Mouse (Mus musculus) telencephalon, adult 2 months (tissue): ENCODE measurements around the gene Srprb.
A peak's percentile ranks its signal among the peaks of the same experiment; 100 is the strongest.

Experiments used
- DNase-seq: peaks from one replicate; pipeline ENCODE4 v3.0.0-alpha.2; 2011; ENCODE audit warnings: low read depth, low spot score

The Srprb gene

GRCm38 (mm10) chr9:103201561-103202260 is at the start of gene Srprb:
Gene Srprb (minus strand): TSS chr9:103202137.
- DNase-seq, result peak; percentile 90

- DNase-seq, result no peak
These were observed 46.7 kb upstream of the Srprb start for GRCm38 (mm10) chr9:103248618-103249017.

- DNase-seq, result no peak
These were observed 44.7 kb upstream of the Srprb start for GRCm38 (mm10) chr9:103246526-103247168.

- no peak for DNase-seq
These were observed 41.7 kb upstream of the Srprb start for GRCm38 (mm10) chr9:103243640-103244039.

- no peak for DNase-seq
These were observed 39.3 kb upstream of the Srprb start for GRCm38 (mm10) chr9:103241206-103241605.

GRCm38 (mm10) chr9:103239471-103239870 is 37.5 kb upstream of the Srprb start:
- DNase-seq, result no peak

- DNase-seq, result peak; percentile 43
These were observed 32.7 kb upstream of the Srprb start for GRCm38 (mm10) chr9:103234565-103235165.

- DNase-seq, result no peak
These were observed 32.1 kb upstream of the Srprb start for GRCm38 (mm10) chr9:103234059-103234458.

GRCm38 (mm10) chr9:103233006-103233395 is 31.1 kb upstream of the Srprb start:
- DNase-seq, result no peak

- DNase-seq, result no peak
These were observed 30.5 kb upstream of the Srprb start for GRCm38 (mm10) chr9:103232232-103233005.

GRCm38 (mm10) chr9:103230151-103230951 is 28.4 kb upstream of the Srprb start, which contains the start of the genes Gm20425 and Trf:
Gene Gm20425 (minus strand): TSS chr9:103230307.
Gene Trf (minus strand): TSS chr9:103230444.
- peak; percentile 86 for DNase-seq

- no peak for DNase-seq
These were observed 27.3 kb upstream of the Srprb start for GRCm38 (mm10) chr9:103229037-103229867.

GRCm38 (mm10) chr9:103228370-103229003 is 26.6 kb upstream of the Srprb start:
- no peak for DNase-seq

GRCm38 (mm10) chr9:103227760-103228159 is 25.8 kb upstream of the Srprb start:
- no peak for DNase-seq

GRCm38 (mm10) chr9:103226806-103227205 is 24.9 kb upstream of the Srprb start:
- DNase-seq, result no peak

- DNase-seq, result no peak
These were observed 23.5 kb upstream of the Srprb start for GRCm38 (mm10) chr9:103225464-103225863.

- DNase-seq, result no peak
These were observed 22.8 kb upstream of the Srprb start for GRCm38 (mm10) chr9:103224721-103225120.

GRCm38 (mm10) chr9:103214281-103214680 is 12.3 kb upstream of the Srprb start:
- DNase-seq, result no peak

GRCm38 (mm10) chr9:103213631-103214030 is 11.7 kb upstream of the Srprb start:
- DNase-seq, result no peak
